Mouse (Mus musculus) small intestine, adult 10 weeks (tissue): ENCODE data around the gene Tgm2. TPM values are rescaled to one million over a fixed set of nuclear protein-coding genes. Genes with fewer than 3 reads are reported as not detected.

Experiments
- polyA plus RNA-seq: library from polyadenylated mRNA; stranded (reverse); fragments of 350-450 nt; fragmentation: Illumina TruSeq; extraction: RNeasy Lipid Tissue Mini Kit (QIAGEN cat#74804); gene quantifications from one replicate; pipeline ENCODE4 v1.2.3, GENCODE M21; 2014; ENCODE audit warnings: low replicate concordance

Gene Tgm2
- 0.67 TPM for polyA plus RNA-seq

GRCm38 (mm10) chr2:158146223-158146622 is at the start of gene Tgm2:
Gene Tgm2, minus strand, starts transcription at chr2:158146436.

Other genes starting within 250 kb of the Tgm2 start
- not detected for gene Vstm2l, start 231.8 kb downstream of the Tgm2 start, polyA plus RNA-seq
- gene Tti1, start 118.0 kb downstream of the Tgm2 start, polyA plus RNA-seq = 6.6 TPM
- 10.7 TPM for gene Rprd1b, start 117.9 kb downstream of the Tgm2 start, polyA plus RNA-seq
- not detected for gene D630003M21Rik, start 82.8 kb upstream of the Tgm2 start, polyA plus RNA-seq
- not detected for gene Bpi, start 111.7 kb upstream of the Tgm2 start, polyA plus RNA-seq
- 0.52 TPM for gene Lbp, start 160.1 kb upstream of the Tgm2 start, polyA plus RNA-seq
- gene Snhg11, start 229.2 kb upstream of the Tgm2 start, polyA plus RNA-seq = 5.5 TPM